Mouse (Mus musculus) embryonic facial prominence, embryonic 13.5 days (tissue): ENCODE measurements around the gene Ntrk2. TPM values are rescaled to one million over a fixed set of nuclear protein-coding genes. Genes with fewer than 3 reads are reported as not detected.
"Not testable (repeated sequence)": the region's sequence is repeated elsewhere in the genome, so short reads cannot be mapped to it uniquely, and the experiment has no call there.

Source experiments
- ATAC-seq: fragments of 200-750 bp; cut with Nextera tagmentation; 2 replicates; pipeline ENCODE4 v1.8.0; 2017; ENCODE audit warnings: low read depth; ENCODE audit not compliant: insufficient number of reproducible peaks, insufficient read depth, low FRiP score, low TSS enrichment
- H3K27ac ChIP-seq: fragments of 300-500 bp; sonication (generic); 2 replicates; pipeline ENCODE4 v1.5.1; 2015; ENCODE audit warnings: moderate library complexity, mild to moderate bottlenecking, inconsistent platforms
- H3K27me3 ChIP-seq: fragments of 300-500 bp; sonication (generic); 2 replicates; pipeline ENCODE4 v1.6.1; 2015; ENCODE audit warnings: mild to moderate bottlenecking, inconsistent platforms
- H3K36me3 ChIP-seq: fragments of 300-500 bp; sonication (generic); 2 replicates; pipeline ENCODE4 v1.6.1; 2015; ENCODE audit warnings: mild to moderate bottlenecking, inconsistent platforms
- H3K4me1 ChIP-seq: fragments of 300-500 bp; sonication (generic); 2 replicates; pipeline ENCODE4 v1.6.1; 2015; ENCODE audit warnings: inconsistent platforms
- H3K4me2 ChIP-seq: fragments of 300-500 bp; sonication (generic); 2 replicates; pipeline ENCODE4 v1.6.1; 2015; ENCODE audit warnings: moderate library complexity, mild to moderate bottlenecking, inconsistent platforms
- H3K4me3 ChIP-seq: fragments of 300-500 bp; sonication (generic); 2 replicates; pipeline ENCODE4 v1.5.1; 2015; ENCODE audit warnings: mild to moderate bottlenecking, inconsistent platforms
- H3K9ac ChIP-seq: fragments of 300-500 bp; sonication (generic); 2 replicates; pipeline ENCODE4 v1.6.1; 2015; ENCODE audit warnings: mild to moderate bottlenecking, inconsistent platforms
- H3K9me3 ChIP-seq: fragments of 300-500 bp; sonication (generic); 2 replicates; pipeline ENCODE4 v1.6.1; 2016; ENCODE audit warnings: inconsistent platforms
- WGBS: fragments of 180-500 bp; shearing (Covaris S2); methylation state at CpG from one replicate; pipeline ENCODE4 v1.1.7; 2015; ENCODE audit warnings: mixed read lengths; 5-methylcytosine and 5-hydroxymethylcytosine counted together
- polyA plus RNA-seq: library from polyadenylated mRNA; unstranded; fragments of >200 nt; fragmentation: Nextera tagmentation; extraction: Ambion mirVana; gene quantifications from 2 replicates; pipeline ENCODE4 v1.2.1, GENCODE M21; 2015

The Ntrk2 gene
- polyA plus RNA-seq, 1 experiment from 2014 or later: 28.1 TPM

DNA sequence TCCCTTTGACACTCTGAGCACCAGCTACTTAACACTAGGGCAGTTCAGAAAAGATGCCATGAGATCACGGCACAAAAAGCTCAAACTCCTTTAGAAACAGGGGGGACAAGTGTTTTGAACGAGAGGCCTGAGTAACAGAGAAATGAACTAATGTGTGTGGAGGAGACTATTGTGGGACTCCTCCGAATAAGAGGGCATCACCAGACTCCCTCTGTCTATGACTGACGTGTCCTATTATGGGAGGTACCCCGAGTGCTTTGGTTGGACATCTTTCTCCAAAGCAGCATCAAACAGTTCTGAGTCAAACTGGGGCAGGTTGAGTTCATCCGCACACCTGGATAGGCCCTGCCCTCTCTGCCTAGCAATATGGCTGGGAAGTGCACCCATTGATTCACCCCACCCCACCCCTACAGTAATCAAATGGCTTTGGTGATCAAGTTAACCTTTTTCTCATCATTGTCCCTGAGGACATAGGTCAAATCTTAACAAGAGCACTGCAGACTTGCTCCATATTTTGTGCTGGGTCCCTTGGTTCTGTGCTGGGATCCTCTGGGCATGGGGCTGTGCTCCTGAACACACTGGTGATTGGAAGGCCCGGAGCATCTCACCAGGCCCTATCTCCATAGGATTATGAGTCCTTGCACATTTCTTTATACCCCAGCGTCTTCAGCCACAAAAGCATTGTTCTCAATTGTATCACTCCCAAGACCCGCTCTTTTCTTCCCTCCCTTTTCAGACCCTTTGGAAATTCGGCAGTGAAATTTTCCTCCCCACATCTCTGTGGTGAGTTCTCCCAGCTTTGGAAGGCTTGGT lies 285.9 kb downstream of the Ntrk2 start:
- H3K27ac ChIP-seq: no peak overlapping the region
- no peak overlapping the region for H3K9ac ChIP-seq
- H3K9me3 ChIP-seq: no peaks in the 10 kb centered on the region
- peaks cover 24% of the 10 kb centered on the region for H3K4me1 ChIP-seq
- WGBS: 67% methylated on average over 10 of the region's 10 CpGs
- no peaks in the 10 kb centered on the region for H3K27me3 ChIP-seq
- ATAC-seq: no peak
- no peak overlapping the region for H3K4me3 ChIP-seq
- H3K36me3 ChIP-seq: no peaks in the 10 kb centered on the region
- no peak overlapping the region for H3K4me2 ChIP-seq

DNA sequence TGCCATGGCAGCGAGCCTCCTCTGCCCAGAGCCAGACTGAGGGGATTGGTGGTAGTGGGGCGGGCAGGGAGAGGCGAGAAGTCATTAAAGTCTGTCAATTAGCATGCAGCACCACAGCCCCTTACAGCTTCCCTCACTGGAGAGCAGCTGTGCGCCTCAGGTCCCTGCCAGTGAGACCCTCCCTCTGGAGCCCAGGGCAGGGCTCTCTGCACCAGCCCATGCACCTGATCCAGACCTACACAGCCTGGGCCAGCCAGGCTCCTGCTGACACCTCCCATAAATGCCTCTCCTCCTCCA lies 286.4 kb downstream of the Ntrk2 start:
- H3K4me1 ChIP-seq: peaks cover 24% of the 10 kb centered on the region
- ATAC-seq: peak; percentile 52; the same call in 1 of the 2 replicates
- H3K9me3 ChIP-seq: no peaks in the 10 kb centered on the region
- no peaks in the 10 kb centered on the region for H3K27me3 ChIP-seq
- no peak overlapping the region for H3K4me2 ChIP-seq
- H3K27ac ChIP-seq: no peak overlapping the region
- H3K36me3 ChIP-seq: no peaks in the 10 kb centered on the region
- H3K9ac ChIP-seq: no peak overlapping the region
- 15% methylated on average over 4 of the region's 4 CpGs for WGBS
- no peak overlapping the region for H3K4me3 ChIP-seq

DNA sequence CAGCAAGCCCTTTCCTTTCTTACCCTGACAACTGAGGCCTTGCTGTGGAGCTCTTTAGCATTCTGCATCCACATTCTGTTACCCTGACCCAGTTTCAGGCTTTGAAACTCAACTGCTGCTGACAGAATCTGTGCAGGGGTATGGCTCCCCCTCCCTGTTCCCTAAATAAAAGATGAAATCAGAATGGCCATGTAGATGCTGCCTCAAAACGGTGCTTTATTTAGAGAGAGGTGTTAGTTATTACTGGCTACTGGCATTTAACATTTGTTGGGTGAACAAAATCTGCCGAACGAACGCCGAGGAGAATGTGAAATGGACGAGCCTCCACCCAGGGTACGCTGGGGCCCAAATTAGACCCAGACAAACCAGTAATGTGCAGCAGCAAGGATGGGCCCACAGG lies 288.4 kb downstream of the Ntrk2 start:
- Histone ChIP-seq H3K4me3 (no peak overlapping the region), H3K9me3 (no peaks in the 10 kb centered on the region), H3K9ac (0 out of 2 replicates have a peak overlapping the region, but pooled peaks have one; percentile 2), H3K36me3 (no peaks in the 10 kb centered on the region), H3K27me3 (no peaks in the 10 kb centered on the region), H3K27ac (no peak overlapping the region), H3K4me2 (no peak overlapping the region), H3K4me1 (peaks cover 24% of the 10 kb centered on the region)
- no peak for ATAC-seq
- 76% methylated on average over 7 of the region's 7 CpGs for WGBS

DNA sequence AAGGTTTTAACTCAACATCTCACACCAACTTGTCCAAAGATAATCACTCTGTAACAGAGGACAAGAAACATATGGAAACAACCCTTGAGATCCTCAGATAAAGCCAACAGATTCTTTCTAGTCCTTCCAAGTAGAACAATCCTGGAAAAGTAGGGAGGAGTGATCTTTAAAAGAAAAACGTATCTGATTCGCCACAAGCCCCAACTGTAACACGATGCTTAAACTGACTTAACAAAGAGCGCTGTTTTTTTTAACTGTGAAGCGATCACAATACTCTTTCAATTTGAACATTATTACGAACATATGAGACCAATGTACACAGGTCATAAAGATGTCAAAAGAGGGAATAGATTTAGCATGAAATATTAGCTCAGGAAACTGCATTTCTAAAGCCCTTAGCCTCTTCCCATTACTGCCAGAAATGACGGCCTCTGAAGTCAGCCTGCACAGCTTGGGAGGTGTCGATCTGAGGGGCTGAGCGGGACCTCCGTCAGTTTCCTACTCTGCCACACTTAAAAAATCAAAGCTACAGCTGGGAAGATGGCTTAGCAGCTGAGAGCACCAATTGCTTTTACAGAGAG lies 289.5 kb downstream of the Ntrk2 start:
- H3K4me1 ChIP-seq: peaks cover 24% of the 10 kb centered on the region
- H3K9me3 ChIP-seq: no peaks in the 10 kb centered on the region
- H3K27me3 ChIP-seq: no peaks in the 10 kb centered on the region
- H3K36me3 ChIP-seq: no peaks in the 10 kb centered on the region
- H3K4me2 ChIP-seq: peak overlapping the region; percentile 42
- 9% methylated on average over 10 of the region's 10 CpGs for WGBS
- H3K9ac ChIP-seq: no peak overlapping the region
- no peak overlapping the region for H3K4me3 ChIP-seq
- ATAC-seq: no peak
- peak overlapping the region; percentile 48; the same call in 1 of the 2 replicates for H3K27ac ChIP-seq

DNA sequence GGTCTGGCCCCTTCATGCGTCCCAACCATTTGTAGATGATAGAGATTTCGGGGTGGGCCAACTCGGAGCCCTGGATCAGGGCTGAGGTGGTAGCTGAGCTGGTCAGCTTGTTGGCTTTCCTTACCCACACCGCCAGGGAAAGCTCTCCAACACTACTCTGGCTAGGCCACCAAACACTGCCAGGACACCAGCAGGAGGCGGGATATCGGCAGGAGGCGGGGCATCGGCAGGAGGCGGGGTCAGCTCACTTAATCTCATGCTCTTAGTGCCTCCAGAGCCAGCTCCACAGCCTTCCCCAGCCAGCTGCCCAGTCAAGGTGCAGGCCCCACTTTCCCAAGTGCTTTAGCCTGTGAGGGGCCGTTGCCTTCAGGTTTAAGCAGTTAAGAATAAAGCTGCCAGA lies 293.7 kb downstream of the Ntrk2 start:
- Histone ChIP-seq H3K4me3 (no peak overlapping the region), H3K9me3 (no peaks in the 10 kb centered on the region), H3K27ac (no peak overlapping the region), H3K27me3 (no peaks in the 10 kb centered on the region), H3K9ac (no peak overlapping the region), H3K4me2 (no peak overlapping the region), H3K4me1 (peaks cover 16% of the 10 kb centered on the region), H3K36me3 (no peaks in the 10 kb centered on the region)
- no peak for ATAC-seq
- WGBS: 47% methylated on average over 10 of the region's 10 CpGs

DNA sequence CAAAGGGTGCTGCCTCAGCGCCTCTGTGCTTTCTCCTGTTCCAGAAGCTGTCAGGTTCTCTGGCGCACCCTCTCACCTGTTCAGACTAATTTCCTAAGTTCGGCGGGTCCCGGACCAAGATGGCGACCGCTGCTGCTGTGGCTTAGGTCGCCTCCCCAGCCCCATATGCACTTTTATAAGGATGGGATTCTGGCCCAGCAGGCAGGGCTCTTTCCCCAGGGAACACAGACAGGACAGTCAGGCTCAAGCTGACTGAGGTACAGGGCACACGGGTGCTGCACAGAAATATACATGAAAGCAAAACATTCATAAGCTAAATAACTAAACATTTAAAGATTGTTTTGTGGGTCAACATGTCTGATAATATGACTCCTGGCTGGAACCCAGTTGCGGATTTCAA lies 301.4 kb downstream of the Ntrk2 start:
- 87% methylated on average over 10 of the region's 10 CpGs for WGBS
- not testable (repeated sequence) for H3K9me3 ChIP-seq, ATAC-seq, H3K36me3 ChIP-seq, H3K4me3 ChIP-seq, H3K4me2 ChIP-seq, H3K27ac ChIP-seq, H3K27me3 ChIP-seq, H3K4me1 ChIP-seq, H3K9ac ChIP-seq

DNA sequence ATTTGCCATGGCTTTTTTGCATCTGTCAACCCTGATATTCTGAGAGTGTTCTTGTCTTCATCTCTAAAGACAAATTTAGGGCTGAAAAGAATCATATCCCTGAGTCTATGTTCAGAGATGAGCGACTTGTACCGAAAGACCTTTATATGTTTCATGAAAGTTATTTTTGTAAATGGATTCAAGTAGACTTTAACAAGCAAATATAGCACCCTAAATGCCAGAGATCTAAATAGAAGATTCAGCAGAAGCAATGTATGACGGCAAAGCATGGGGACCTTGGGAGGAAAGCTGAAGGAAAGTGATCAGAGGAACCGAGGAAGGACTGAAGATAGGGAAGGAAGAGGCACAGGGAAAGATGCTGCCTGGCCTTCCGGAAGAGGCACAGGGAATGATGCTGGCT lies 303.7 kb downstream of the Ntrk2 start:
- Histone ChIP-seq H3K4me3 (no peak overlapping the region), H3K36me3 (no peaks in the 10 kb centered on the region), H3K9me3 (peaks cover 10% of the 10 kb centered on the region), H3K9ac (no peak overlapping the region), H3K4me2 (no peak overlapping the region), H3K4me1 (no peaks in the 10 kb centered on the region), H3K27ac (no peak overlapping the region), H3K27me3 (no peaks in the 10 kb centered on the region)
- WGBS: 88% methylated on average over 5 of the region's 5 CpGs
- ATAC-seq: no peak

DNA sequence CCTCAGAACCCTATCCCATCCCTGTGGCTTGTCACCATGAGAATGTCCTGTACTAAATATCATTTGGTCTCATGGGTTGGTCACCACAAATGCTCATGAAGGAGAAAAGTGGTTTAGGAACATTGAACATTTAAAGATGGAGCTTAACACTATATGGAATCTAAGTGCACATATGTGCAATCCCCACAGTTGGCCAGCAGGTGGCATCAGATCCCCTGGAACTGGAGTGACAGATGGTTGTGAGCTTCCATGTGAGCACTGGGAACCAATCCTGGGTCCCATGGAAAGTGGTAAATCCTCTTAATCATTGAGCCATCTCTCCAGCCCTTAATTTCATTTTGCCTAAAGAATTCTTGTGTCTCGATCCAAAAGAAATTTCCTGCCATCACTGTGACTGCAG lies 308.3 kb downstream of the Ntrk2 start:
- no peak for ATAC-seq
- Histone ChIP-seq H3K4me3 (no peak overlapping the region), H3K9ac (no peak overlapping the region), H3K4me1 (0 out of 2 replicates have a peak, but pooled peaks cover 2% of the 10 kb centered on the region), H3K36me3 (no peaks in the 10 kb centered on the region), H3K9me3 (peaks cover 14% of the 10 kb centered on the region), H3K27ac (no peak overlapping the region), H3K4me2 (no peak overlapping the region), H3K27me3 (no peaks in the 10 kb centered on the region)
- 98% methylated on average over 1 of the region's 1 CpGs for WGBS

DNA sequence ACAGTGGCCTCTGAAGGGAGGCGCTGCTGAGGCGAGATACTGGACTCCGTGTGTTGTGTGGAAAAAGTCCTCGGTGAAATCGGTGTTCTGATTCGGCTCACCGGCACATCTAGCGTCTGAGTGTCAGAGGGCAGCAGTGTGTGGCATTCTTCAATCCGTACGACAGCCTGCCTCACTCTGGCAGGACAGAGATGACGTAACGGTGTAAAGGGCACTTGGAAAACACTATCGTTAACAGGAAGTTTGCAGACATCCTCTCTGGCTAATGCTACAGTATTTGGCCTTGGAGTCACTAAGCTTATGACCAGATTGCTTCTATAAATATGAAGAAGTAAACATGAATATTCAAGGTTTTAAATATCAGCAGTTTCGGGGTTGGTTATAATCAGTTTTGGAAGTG lies 309.2 kb downstream of the Ntrk2 start:
- no peaks in the 10 kb centered on the region for H3K36me3 ChIP-seq
- no peak overlapping the region for H3K4me3 ChIP-seq
- H3K27me3 ChIP-seq: no peaks in the 10 kb centered on the region
- no peak for ATAC-seq
- no peak overlapping the region for H3K27ac ChIP-seq
- H3K4me2 ChIP-seq: no peak overlapping the region
- WGBS: 95% methylated on average over 14 of the region's 14 CpGs
- H3K9me3 ChIP-seq: peaks cover 14% of the 10 kb centered on the region
- H3K9ac ChIP-seq: no peak overlapping the region
- 0 out of 2 replicates have a peak, but pooled peaks cover 6% of the 10 kb centered on the region for H3K4me1 ChIP-seq

DNA sequence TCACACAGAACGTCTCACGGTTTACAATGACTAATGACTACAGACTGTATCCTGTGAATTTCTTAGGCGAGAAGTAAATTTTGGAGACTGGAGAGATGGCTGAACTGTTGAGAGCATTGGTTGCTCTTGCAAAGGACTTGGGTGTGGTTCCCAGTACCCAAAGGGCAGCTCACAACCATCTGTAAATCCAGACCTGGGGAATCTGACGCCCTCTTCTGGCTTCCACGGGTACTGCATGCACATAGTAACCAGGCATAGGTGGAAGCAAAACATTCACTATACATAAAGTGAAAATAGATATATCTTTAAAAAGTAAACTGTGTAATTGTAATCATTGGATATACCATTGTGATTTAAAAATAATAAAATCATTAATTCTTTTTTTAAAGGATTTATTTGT lies 310.9 kb downstream of the Ntrk2 start:
- H3K27ac ChIP-seq: no peak overlapping the region
- H3K4me1 ChIP-seq: 0 out of 2 replicates have a peak, but pooled peaks cover 6% of the 10 kb centered on the region
- no peak overlapping the region for H3K4me2 ChIP-seq
- no peak overlapping the region for H3K9ac ChIP-seq
- no peaks in the 10 kb centered on the region for H3K27me3 ChIP-seq
- ATAC-seq: no peak
- H3K9me3 ChIP-seq: peaks cover 14% of the 10 kb centered on the region
- no peaks in the 10 kb centered on the region for H3K36me3 ChIP-seq
- WGBS: 84% methylated on average over 5 of the region's 5 CpGs
- no peak overlapping the region for H3K4me3 ChIP-seq

DNA sequence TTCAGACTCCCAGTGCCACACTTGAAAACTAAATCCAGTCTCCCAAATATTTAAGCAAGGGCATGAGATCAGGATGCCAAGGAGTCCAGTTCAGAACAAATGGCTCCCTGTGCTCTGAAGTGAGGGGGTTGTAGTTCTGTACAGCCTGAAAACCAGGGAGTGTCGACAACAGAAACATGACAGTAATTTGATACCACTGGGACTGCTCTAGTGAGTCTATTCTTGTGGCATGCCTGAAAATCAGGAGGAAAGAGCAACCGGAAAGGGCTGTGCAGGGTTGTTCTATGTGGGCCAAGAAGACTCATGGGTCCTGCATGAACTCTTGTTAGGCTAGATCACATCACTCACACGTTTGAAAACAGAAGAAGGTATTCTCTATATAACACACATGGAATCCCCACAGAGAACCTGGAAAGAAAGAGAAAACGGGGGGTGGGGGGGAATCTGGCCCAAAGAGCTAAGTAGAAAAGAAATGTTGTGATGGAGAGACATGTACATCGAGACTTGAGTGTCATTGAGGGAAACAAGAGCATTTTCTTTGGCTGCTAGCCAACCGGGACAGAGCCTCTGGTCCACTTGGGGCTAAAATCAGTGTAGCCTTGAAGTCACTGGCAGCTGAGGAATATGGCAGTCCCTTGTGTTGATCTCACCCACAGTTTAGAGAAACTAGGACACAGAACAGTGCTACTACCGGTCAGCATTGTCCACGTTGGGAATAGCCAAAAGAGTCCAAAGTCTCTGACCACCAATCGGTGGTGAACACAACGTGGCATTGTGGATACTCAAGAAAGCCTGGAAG lies 313.4 kb downstream of the Ntrk2 start:
- ATAC-seq: no peak
- WGBS: 64% methylated on average over 10 of the region's 10 CpGs
- H3K4me2 ChIP-seq: no peak overlapping the region

More for the DNA sequence above, 313.4 kb downstream of the Ntrk2 start:
- H3K27me3 ChIP-seq: no peaks in the 10 kb centered on the region
- peaks cover 8% of the 10 kb centered on the region for H3K9me3 ChIP-seq
- no peaks in the 10 kb centered on the region for H3K36me3 ChIP-seq
- H3K4me3 ChIP-seq: no peak overlapping the region
- no peak overlapping the region for H3K9ac ChIP-seq
- no peak overlapping the region for H3K27ac ChIP-seq
- 0 out of 2 replicates have a peak, but pooled peaks cover 6% of the 10 kb centered on the region for H3K4me1 ChIP-seq
